Mouse (Mus musculus) hindbrain, embryonic 11.5 days (tissue): ENCODE measurements around the gene Ggps1. TPM values are rescaled to one million over a fixed set of nuclear protein-coding genes. Genes with fewer than 3 reads are reported as not detected.

Source experiments
- ATAC-seq: fragments of 200-750 bp; cut with Nextera tagmentation; 2 replicates; pipeline ENCODE4 v1.8.0; 2017; ENCODE audit warnings: mild to moderate bottlenecking, moderate TSS enrichment, moderate library complexity; ENCODE audit not compliant: low FRiP score
- DNase-seq: peaks from one replicate; pipeline ENCODE4 v3.0.0-alpha.2; 2015; ENCODE audit warnings: low spot score
- H3K27ac ChIP-seq: fragments of 300-500 bp; sonication (generic); 2 replicates; pipeline ENCODE4 v1.5.1; 2014; ENCODE audit warnings: mild to moderate bottlenecking, low read depth, low read length
- H3K27me3 ChIP-seq: fragments of 300-500 bp; sonication (generic); 2 replicates; pipeline ENCODE4 v1.6.1; 2014; ENCODE audit warnings: mild to moderate bottlenecking, low read length, moderate library complexity, mixed read lengths; ENCODE audit not compliant: control insufficient read depth, insufficient read depth
- H3K36me3 ChIP-seq: fragments of 300-500 bp; sonication (generic); 2 replicates; pipeline ENCODE4 v1.6.1; 2014; ENCODE audit warnings: mild to moderate bottlenecking, low read length, moderate library complexity, mixed read lengths; ENCODE audit not compliant: control insufficient read depth, insufficient read depth
- H3K4me1 ChIP-seq: fragments of 300-500 bp; sonication (generic); replicated peaks from 2 replicates; pipeline ENCODE4 v1.6.1; 2014; ENCODE audit warnings: low read length, mixed read lengths; ENCODE audit not compliant: control insufficient read depth, insufficient read depth
- H3K4me2 ChIP-seq: fragments of 300-500 bp; sonication (generic); replicated peaks from 2 replicates; pipeline ENCODE4 v1.6.1; 2014; ENCODE audit warnings: mild to moderate bottlenecking, low read depth, low read length
- H3K4me3 ChIP-seq: fragments of 300-500 bp; sonication (generic); 2 replicates; pipeline ENCODE4 v1.5.1; 2014; ENCODE audit warnings: low read depth, low read length
- H3K9ac ChIP-seq: fragments of 300-500 bp; sonication (generic); 2 replicates; pipeline ENCODE4 v1.6.1; 2014; ENCODE audit warnings: low read depth, low read length
- H3K9me3 ChIP-seq: fragments of 300-500 bp; sonication (generic); 2 replicates; pipeline ENCODE4 v1.6.1; 2016; ENCODE audit warnings: low read length; ENCODE audit not compliant: control insufficient read depth
- WGBS: fragments of 180-500 bp; shearing (Covaris S2); extraction: QIAGEN DNeasy Blood & Tissue Kit; methylation state at CpG from one replicate; pipeline ENCODE4 v1.1.7; 2014; 5-methylcytosine and 5-hydroxymethylcytosine counted together
- polyA plus RNA-seq: library from polyadenylated mRNA; unstranded; fragments of >200 nt; fragmentation: Nextera tagmentation; extraction: Ambion mirVana; gene quantifications from 2 replicates; pipeline ENCODE4 v1.2.1, GENCODE M21; 2014

The Ggps1 gene
- polyA plus RNA-seq, 1 experiment from 2014 or later, result 75.2 TPM

DNA sequence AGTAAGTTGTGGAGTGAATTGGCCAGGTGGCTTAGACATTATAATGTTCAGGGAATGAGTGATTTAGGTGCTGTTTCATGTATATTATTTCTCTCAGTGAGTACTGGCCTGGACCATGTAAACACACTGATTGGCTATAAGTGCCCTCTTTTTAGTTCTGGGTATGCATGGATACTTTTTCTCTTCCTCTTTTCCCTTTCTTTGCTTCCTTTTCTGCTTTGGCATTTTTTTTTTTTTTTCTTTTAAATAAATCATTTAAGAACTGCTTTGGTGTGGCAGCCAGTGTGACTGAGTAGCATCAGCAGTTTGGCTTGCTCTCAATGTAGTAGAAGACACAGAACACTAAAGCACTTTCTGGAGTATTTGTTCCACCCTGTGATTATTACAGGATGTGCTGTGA, 4.7 kb upstream of the Ggps1 start:
- Histone ChIP-seq H3K9me3 (no peaks in the 10 kb centered on the region), H3K27ac (no peak overlapping the region), H3K4me1 (no peaks in the 10 kb centered on the region), H3K27me3 (no peaks in the 10 kb centered on the region), H3K9ac (no peak overlapping the region), H3K4me3 (no peak overlapping the region), H3K4me2 (no peak overlapping the region), H3K36me3 (no peaks in the 10 kb centered on the region)
- ATAC-seq, result no peak
- DNase-seq, result no peak

GRCm38 (mm10) chr13:14065701-14066100, 2.4 kb upstream of the Ggps1 start:
- Histone ChIP-seq H3K4me1 (no peaks in the 10 kb centered on the region), H3K4me2 (no peak overlapping the region), H3K9me3 (no peaks in the 10 kb centered on the region), H3K9ac (no peak overlapping the region), H3K4me3 (no peak overlapping the region), H3K27ac (no peak overlapping the region), H3K27me3 (no peaks in the 10 kb centered on the region), H3K36me3 (no peaks in the 10 kb centered on the region)
- no peak for ATAC-seq
- 75% methylated on average over 1 of the region's 1 CpGs for WGBS
- DNase-seq, result no peak

- Histone ChIP-seq H3K4me3 (peak overlapping the region; percentile 100), H3K27ac (no peak overlapping the region), H3K4me2 (peak overlapping the region; percentile 60), H3K36me3 (no peaks in the 10 kb centered on the region), H3K27me3 (no peaks in the 10 kb centered on the region), H3K9ac (peak overlapping the region; percentile 98), H3K9me3 (no peaks in the 10 kb centered on the region), H3K4me1 (no peaks in the 10 kb centered on the region)
- ATAC-seq, result no peak
- DNase-seq, result no peak
- 28% methylated on average over 9 of the region's 9 CpGs for WGBS
These were observed 1.7 kb upstream of the Ggps1 start for GRCm38 (mm10) chr13:14065028-14065380.

DNA sequence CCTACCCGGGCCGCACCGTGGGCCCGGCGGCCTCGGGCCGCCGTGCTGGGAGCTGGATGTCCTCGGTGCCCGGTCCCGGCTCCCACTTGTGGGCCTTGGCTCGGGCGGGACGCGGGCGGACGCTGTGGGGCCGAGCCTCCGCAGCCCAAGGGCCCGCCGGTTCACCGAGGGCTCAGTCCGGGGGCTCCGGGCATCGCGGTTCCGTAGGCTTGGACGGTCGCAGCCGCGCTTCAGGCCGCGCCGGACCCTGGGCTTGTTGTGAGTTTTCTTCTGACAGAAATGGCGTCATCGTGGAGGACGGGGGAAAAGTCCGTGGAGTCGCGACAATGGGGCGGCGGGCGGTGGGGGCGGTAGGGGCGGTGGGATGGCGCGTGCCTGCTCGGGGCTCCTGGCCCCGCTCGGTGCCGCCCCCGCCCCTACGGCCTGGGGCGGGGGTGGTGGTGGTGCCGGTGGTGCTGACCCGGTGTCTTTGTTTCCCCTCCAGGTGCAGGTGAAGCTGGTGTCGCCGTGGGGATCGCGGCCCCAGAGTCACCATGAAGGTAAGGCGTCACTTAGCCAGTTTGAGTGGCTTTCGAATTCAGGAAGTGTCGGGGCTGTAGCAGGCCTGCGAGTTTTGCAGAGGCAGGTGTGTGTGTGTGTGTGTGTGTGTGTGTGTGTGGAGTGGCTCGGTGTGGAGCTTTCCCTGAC, 1.2 kb upstream of the Ggps1 start:
- peak overlapping the region; percentile 96 for H3K27ac ChIP-seq
- no peaks in the 10 kb centered on the region for H3K9me3 ChIP-seq
- H3K36me3 ChIP-seq, result no peaks in the 10 kb centered on the region
- H3K4me3 ChIP-seq, result peak overlapping the region; percentile 100
- 0% methylated on average over 48 of the region's 65 CpGs for WGBS
- peak overlapping the region; percentile 60 for H3K4me2 ChIP-seq
- no peaks in the 10 kb centered on the region for H3K27me3 ChIP-seq
- ATAC-seq, result no peak
- DNase-seq, result peak; percentile 57
- no peaks in the 10 kb centered on the region for H3K4me1 ChIP-seq
- peak overlapping the region; percentile 98 for H3K9ac ChIP-seq

- Histone ChIP-seq H3K36me3 (no peaks in the 10 kb centered on the region), H3K27me3 (no peaks in the 10 kb centered on the region), H3K9me3 (no peaks in the 10 kb centered on the region), H3K4me1 (no peaks in the 10 kb centered on the region), H3K9ac (peak overlapping the region; percentile 98), H3K4me2 (peak overlapping the region; percentile 60; the same call in 1 of the 2 replicates), H3K4me3 (peak overlapping the region; percentile 100), H3K27ac (peak overlapping the region; percentile 96)
- 0% methylated on average over 24 of the region's 31 CpGs for WGBS
- ATAC-seq (peak; percentile 60), DNase-seq (no peak)
These were observed 619 bp upstream of the Ggps1 start for GRCm38 (mm10) chr13:14063942-14064271.

GRCm38 (mm10) chr13:14062209-14063012, 877 bp downstream of the Ggps1 start:
- H3K9ac ChIP-seq, result peak overlapping the region; percentile 83
- no peak for ATAC-seq
- 7% methylated on average over 11 of the region's 11 CpGs for WGBS

DNA sequence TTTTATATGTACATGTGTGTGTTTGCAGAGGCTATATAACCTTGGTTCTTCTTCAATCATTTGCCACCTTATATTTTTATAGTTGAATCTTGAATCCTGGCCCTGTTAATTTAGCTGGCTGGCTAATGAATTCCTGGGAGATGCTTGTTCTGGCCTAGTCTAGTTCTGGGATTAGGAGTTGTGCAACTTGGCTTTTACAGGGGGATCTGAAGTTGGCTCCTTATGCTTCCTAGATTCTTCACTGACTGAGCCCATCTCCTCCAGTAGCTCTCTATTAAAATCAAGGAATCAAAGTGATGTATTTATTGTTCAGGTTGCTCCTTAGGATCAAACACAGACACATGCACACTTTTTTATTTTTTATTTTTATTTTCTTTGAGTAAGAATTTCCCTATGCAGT, 3.7 kb downstream of the Ggps1 start:
- DNase-seq, result no peak
- no peak overlapping the region for H3K27ac ChIP-seq
- ATAC-seq, result no peak
- no peak overlapping the region for H3K9ac ChIP-seq
- H3K36me3 ChIP-seq, result no peaks in the 10 kb centered on the region
- H3K9me3 ChIP-seq, result no peaks in the 10 kb centered on the region
- H3K27me3 ChIP-seq, result no peaks in the 10 kb centered on the region
- H3K4me1 ChIP-seq, result no peaks in the 10 kb centered on the region
- no peak overlapping the region for H3K4me2 ChIP-seq
- no peak overlapping the region for H3K4me3 ChIP-seq

More at GRCm38 (mm10) chr13:14062209-14063012, 877 bp downstream of the Ggps1 start:
- no peaks in the 10 kb centered on the region for H3K36me3 ChIP-seq
- no peaks in the 10 kb centered on the region for H3K9me3 ChIP-seq
- no peaks in the 10 kb centered on the region for H3K27me3 ChIP-seq
- H3K4me1 ChIP-seq, result no peaks in the 10 kb centered on the region
- peak overlapping the region; percentile 69 for H3K4me2 ChIP-seq
- H3K27ac ChIP-seq, result peak overlapping the region; percentile 27
- DNase-seq, result no peak
- H3K4me3 ChIP-seq, result peak overlapping the region; percentile 100

DNA sequence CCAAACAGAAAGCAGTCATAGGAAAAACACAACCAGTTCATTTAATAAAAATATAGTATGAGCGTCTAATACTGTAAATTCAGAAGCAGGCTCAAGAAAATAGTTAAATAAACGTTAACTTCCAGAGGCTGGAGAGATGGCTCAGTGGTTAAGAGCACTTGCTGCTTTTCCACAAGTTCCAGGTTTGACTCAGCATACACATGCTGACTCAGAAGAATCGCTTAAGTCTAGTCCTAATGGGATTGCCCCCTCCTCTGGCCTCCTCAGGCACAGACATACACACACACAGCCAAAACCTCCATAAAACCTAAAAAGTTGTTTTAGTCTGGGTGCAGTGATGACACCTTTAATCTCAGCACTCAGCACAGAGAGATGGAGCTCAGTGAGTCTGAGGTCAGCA, 6.5 kb downstream of the Ggps1 start:
- H3K9me3 ChIP-seq, result no peaks in the 10 kb centered on the region
- DNase-seq (no peak), ATAC-seq (no peak)
- no peak overlapping the region for H3K9ac ChIP-seq
- H3K4me3 ChIP-seq, result no peak overlapping the region
- no peaks in the 10 kb centered on the region for H3K4me1 ChIP-seq
- no peak overlapping the region for H3K27ac ChIP-seq
- H3K4me2 ChIP-seq, result no peak overlapping the region
- H3K27me3 ChIP-seq, result no peaks in the 10 kb centered on the region
- WGBS, result 95% methylated on average over 3 of the region's 3 CpGs
- peaks cover 4% of the 10 kb centered on the region; the same call in 1 of the 2 replicates for H3K36me3 ChIP-seq

GRCm38 (mm10) chr13:14049878-14050277, 13.4 kb downstream of the Ggps1 start:
- peaks cover 6% of the 10 kb centered on the region; the same call in 1 of the 2 replicates for H3K36me3 ChIP-seq
- no peaks in the 10 kb centered on the region for H3K27me3 ChIP-seq

More at GRCm38 (mm10) chr13:14049878-14050277, 13.4 kb downstream of the Ggps1 start:
- 96% methylated on average over 1 of the region's 1 CpGs for WGBS
- Histone ChIP-seq H3K4me3 (no peak overlapping the region), H3K4me1 (no peaks in the 10 kb centered on the region), H3K9ac (no peak overlapping the region), H3K27ac (no peak overlapping the region), H3K4me2 (no peak overlapping the region), H3K9me3 (no peaks in the 10 kb centered on the region)
- DNase-seq (no peak), ATAC-seq (no peak)
